Mouse (Mus musculus) heart, adult 2 months (tissue): ENCODE results near the gene Prcd.

ENCODE experiments used
- CTCF ChIP-seq: fragments of 200-600 bp; IDR thresholded peaks from 2 replicates; pipeline ENCODE4 v1.8.1; 2022; ENCODE audit warnings: antibody characterized with exemption, mild to moderate bottlenecking, moderate library complexity
- EP300 ChIP-seq: fragments of 200-500 bp; IDR thresholded peaks from 2 replicates; pipeline ENCODE4 v1.6.1; 2011; ENCODE audit warnings: low read depth, low read length, control low read depth; ENCODE audit not compliant: insufficient read depth
- POLR2A ChIP-seq: fragments of 200-500 bp; IDR thresholded peaks from 2 replicates; pipeline ENCODE4 v1.6.1; 2011; ENCODE audit warnings: mild to moderate bottlenecking, low read depth, low read length, control low read depth; ENCODE audit not compliant: insufficient read depth

DNA sequence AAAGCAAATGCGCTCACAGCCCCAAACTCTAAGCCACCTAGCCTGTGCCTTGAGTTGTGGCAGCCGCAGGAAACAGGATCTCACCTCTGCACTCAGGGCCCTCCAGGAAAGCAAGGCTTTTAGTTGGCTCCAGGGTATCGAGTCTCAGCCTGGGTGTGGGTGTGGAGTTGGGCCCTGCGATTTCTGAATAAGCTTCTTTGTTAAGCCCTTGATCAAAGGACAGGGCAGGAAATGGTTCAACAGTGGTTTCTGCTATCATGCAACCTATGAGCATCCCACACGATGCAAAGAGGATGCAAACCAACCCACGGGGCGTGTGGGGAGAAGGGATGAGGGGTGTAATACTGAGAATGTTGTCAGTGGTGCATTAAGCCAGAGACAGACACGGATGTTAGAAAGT is 34.6 kb downstream of the Prcd start:
- TF ChIP-seq CTCF = no peak
- no peak for TF ChIP-seq POLR2A
- no peak for TF ChIP-seq EP300
